Mouse (Mus musculus): Measurements from ENCODE around the gene Selenom.

Gene Selenom

DNA sequence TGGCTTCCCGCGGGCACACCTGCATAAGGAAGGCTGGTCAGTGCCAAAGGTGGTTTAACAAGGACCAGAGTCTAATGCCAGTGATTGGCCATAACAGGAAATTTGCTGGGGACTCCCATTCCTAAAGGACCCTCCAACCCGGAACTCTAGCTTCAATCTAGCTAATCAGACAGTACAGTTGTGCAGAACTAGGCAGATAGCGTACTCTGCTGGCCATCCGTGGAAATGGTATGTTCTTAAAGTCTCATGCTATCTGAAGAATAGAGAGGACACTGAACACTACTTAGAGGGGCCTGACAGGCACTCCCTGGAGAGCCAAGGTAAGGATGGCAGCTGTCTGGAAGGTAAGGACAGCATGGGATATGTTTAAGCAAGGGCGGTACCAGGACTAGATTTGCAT is 17.1 kb downstream of the Selenom start:
- DNase-seq = peak; percentile 72 to 75

DNA sequence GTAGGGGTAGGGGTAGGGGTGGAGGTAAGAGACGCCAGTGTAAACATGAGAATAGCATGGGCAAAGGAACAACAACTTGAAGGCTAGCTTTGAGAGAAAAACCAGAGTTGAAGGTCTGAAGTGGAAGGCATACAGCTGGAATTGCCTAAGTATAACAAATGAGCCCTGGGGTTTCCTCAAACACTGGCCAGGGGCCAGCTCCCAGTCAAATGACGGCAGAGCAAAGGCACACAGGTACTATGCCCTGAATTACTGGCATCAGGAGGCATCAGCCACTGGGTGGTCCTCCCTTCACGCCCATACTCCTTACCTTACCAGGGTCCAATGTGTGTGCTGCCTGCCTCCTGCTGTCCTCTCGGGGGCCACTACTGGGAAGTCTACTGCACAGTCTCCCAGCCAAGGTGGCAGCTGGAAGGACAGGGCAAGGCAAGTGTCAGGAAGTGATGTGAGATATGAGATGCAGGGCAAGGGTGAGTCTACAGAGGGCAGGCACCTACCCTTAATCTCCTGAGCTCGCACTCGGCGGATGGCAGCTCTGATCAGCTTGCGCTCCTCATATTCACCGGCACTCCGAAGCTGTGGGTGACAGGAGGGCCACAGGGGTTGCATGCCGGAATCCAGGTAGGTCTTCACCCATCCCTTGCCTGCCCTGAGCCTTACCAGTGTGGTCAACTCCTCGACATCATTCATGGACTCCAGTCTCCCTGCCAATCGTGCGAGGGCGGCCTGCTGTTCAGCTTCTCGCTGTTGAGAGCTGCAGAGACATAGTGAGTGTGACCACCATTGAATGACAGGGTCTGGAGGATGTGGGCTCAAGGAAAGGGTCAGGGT is 17.8 kb downstream of the Selenom start:
- no peak for DNase-seq

DNA sequence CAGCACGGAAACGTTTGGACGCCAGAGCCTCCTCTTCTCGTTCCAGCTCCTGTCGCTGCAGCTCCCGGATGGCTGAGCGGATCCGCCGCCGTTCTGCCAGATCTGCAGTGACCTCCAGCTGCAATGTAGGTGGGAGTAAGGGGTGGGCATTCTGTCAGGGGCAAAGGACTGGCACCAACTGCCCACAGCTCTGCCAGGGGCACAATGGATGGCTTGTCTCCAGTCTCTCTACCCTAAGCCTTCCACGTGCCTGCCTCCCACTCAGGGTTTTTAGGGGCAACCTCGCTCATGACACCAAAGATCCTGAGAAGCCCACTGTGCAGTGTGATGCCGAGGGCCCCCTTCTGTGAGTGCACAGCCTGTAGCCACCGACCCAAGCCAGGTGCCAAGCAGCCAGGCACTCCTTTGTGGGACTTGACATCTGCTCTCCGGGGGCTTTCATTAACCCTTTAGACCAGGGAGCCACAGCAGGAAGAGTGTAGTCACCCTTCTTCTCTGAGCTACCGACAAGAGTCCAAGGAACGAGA is 19.0 kb downstream of the Selenom start:
- peak in 1 of 2 experiments; percentile 34 for DNase-seq

DNA sequence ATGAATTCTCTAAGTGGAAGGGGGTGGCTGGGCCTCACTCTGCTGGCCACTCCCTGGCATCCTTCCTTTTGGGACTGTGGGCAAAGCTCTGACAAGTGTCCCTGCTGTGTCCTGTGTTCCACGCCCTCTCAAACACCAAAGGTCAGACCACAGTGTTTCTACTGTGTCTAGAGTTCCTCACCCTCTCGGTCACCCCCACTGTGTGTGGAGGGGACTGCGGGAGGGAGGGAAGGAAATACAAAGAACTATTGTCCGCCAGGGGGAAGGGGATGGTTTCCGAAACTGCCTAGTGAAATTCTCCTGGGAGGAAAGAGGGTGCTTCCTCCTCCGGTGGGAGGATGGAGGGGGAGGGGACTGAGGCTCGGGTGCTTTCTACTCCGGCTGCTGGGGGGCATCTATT is 20.5 kb downstream of the Selenom start:
- DNase-seq = no peak

DNA sequence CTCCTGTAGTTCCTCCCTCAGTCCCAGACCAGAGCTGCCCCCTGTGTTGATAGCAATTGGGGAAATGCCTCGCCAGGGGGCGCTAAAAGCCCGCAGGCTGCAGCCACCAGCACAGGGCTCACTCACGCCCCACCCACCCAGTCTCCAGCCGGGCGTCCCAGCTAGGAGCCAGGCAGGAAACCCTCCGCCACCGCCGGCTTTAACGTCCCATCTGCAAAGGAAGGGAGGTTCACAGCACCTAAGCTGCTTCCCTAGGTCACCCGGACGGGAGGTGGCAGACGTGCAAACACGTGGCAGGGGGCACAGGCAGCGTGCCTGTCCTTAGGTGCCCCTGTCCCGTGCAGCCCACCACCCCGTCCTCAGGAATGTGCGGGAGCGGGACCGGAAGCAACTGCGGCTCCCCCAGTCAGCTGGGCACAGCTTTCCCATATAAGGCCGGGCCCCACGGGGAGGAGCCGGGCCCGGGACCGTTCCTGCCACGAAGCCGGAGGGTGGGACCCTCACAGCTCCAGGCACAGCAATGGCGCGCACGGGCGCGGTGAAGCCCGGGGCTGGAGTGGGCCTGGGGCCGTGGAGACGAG is 21.0 kb downstream of the Selenom start:
- peak; percentile 97 to 99 for DNase-seq

DNA sequence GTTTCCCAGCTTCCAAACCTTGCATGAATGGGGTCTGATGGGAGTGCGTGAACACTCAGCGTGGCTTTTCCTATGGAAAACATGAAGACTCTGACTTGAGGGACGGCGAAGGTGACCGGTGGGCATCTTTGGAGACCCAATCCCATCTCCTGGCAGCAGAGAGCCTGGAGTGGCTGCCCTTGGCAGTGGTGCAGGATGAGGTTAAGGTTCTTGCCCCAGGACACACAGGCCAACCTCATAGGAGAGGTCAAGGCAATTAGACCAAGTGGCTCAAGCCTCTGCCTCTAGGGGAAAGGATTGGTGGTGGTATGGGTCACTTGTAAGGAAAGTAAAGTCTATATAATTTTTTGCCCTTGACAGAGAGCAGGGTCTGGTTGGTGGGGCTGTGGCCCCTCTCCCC is 21.6 kb downstream of the Selenom start:
- no peak for DNase-seq

DNA sequence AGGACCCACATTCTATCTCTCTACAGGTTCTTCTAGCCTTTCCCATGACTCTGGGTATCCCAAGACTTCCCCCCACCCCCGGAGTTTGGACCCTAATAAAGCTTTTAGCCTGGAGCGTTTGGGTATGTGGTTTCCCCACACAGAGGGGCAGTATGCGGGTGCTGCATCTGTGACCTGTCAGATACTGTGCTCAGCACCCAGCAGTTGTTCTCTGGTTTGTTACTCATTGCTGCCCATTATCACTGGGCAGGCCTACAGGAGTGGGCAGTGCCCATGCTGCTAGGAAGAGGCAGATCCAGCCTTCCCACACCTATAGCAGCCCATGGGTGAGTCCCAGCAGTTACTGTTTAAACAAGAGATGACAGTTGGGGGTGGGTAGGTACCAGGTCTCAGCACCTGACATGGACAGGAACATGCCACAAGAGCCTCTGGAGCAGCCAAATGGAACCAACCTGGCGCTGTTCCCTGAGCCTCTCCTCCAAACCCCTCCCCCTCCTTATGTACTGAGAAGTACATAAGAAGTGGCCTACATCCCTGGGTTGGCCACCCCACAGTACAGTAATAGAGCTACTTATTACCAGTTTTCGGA is 22.4 kb downstream of the Selenom start:
- peak in 1 of 2 experiments; percentile 36 for DNase-seq

DNA sequence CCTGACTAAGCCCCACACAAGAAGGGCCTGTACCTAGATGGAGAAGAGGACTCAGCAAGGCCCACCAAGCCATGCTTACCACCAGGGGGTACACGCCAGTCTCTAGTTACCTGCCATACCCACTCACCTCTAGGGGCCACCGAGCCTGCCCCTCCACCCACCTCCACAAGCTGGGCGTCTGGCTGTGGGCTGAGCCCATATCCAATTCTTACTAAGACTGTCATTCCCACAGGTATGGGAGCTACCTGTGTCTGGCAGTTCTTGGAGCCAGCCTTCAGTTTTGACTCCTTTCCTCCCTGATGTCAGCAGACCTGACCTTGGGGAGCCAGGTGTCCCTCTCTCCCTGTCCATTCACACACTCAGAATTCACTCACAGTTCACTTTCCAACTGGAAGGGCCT is 23.2 kb downstream of the Selenom start:
- DNase-seq = peak in 1 of 2 experiments; percentile 8

DNA sequence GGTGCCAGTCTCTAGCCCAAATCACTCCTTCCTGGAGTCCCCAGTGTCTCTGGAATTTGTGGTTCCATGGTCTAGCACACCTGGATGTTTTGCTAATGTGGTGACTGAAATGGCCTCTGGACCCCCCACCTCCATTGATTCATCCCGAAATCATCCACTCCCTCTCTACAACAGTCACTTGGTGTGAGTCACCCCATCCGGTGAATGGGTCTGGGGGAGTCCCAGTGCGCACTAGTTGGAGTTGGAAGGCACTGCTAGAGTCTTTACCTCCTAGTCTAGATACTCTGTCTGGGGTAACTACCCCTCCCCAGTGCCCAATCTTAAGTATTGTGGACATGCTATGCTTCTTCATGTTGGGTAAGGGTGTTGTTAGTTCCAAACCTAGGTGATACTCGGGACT is 23.9 kb downstream of the Selenom start:
- DNase-seq = no peak

DNA sequence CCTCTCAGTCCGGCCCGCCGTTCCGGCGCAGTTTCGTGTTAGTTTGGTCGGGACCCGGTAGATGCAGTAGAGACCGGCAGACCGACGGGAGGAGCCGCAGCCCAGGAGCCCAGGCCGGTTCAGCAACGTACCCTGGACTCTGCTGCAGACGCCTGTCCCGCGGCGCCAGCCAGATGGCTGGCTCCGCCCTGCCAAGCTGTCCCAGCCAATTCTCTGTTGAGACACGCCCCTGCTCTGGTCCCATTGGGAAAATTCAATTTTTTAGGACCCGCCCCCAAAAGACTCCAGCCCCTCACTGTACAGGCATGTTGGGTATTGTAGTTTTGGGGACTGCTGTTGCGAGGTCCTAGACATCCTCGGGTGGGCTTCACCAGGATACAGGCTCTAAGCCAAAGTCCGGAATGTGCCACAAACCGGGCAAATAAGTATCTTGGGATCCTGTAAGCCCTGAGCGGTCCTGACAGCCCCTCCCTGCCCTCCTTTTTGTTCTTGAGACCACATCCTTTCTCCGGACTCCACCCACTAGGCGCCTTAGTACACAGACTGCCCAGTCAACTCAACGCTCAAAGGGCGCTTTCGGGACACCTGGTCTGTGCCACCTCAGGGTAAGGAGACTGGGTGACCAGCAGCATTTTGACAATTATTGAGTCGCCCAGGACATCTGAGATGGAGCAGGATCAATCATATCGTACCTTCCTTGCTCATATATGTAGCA is 24.8 kb downstream of the Selenom start:
- peak; percentile 93 to 95 for DNase-seq

DNA sequence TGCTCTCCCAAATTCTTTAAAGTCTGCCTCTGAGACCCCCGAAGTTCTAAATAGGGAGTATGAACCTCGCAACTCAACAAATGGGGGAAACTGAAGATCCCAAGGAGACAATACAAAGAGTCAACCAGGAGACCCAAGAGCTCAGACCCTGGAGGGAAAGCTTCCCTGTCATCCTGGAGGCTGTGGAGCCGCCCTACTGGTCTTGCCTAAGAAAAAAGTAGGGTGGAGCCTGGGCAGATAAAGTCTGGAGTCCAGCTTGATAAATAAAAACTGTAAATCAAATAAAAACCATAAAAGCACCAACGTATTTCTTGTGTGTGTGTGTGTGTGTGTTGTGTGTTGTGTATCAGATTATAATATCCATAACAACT is 25.3 kb downstream of the Selenom start:
- peak in 1 of 2 experiments; percentile 18 for DNase-seq

DNA sequence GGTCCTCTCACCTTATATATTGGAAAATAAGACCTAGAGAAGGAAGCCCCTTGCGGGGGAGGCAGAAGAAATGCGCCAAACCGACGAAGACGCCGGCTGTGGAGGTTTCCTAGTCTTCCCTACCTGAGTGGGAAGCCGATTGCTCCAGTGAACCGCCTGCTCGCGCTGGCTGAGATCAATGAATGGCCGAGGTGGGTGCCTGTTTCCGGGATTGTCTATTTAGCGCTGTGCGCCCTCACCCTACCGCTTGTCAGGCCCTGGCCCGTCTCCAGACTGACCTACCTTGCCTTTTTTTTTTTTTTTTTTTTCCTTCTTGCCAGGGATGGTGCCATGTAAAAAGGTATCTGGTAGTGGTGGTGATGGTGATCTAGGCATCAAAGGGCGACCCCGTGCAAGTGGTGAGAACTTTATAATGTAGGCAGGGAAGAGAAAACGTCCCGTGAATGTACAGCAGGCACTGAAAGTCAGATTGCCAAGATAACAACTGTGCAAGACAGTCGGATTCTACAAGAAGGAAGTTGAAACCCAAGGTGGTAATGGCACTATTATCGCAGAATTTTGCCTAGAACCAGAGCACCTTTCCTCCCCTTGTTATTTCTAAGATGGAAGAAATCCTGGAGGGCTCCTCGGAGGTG is 26.1 kb downstream of the Selenom start, which contains the start of gene Smtn:
Gene Smtn, minus strand, starts transcription at position 162 of the 635 bp plus-strand sequence.
- peak in 1 of 2 experiments; percentile 12 for DNase-seq

DNA sequence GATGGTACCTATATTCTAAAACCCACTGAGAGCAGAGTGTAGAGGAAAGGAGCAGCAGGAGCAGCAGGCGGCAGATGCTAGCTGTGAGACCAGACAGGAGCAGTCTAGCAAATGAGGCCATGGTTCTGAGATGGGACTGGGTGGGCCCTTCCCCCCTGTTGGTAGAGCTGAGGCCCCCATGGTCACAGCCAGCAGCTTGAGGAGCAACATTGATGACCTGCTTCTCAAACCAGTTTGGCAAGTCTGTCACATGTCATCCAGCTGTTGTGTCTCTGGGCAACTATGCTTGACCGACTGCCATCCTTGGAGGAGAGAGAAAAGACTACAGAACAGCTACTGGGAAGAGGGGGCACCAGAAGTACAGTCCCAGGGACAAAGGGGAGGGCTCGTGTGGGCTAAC is 27.4 kb downstream of the Selenom start:
- DNase-seq = no peak

DNA sequence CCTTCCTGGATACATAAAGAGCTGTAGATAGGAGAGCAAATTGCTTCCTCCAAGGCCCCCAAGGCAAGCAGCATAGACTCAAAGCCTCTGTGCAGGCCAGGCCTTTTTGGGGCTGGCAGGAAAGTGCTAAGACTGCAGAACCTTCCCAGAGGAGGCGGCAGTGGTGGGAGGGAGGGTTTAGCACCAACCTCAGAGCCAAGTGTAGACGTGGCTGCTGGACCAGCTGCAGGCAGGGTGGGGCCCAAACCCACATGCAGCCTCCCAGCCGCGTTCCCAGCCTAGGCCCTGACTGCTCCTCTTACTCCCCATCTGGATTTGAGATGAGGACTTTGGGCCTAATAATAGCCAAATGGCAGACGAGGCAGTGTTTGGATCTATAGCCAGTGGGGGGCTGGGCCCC is 28.5 kb downstream of the Selenom start:
- DNase-seq = no peak

DNA sequence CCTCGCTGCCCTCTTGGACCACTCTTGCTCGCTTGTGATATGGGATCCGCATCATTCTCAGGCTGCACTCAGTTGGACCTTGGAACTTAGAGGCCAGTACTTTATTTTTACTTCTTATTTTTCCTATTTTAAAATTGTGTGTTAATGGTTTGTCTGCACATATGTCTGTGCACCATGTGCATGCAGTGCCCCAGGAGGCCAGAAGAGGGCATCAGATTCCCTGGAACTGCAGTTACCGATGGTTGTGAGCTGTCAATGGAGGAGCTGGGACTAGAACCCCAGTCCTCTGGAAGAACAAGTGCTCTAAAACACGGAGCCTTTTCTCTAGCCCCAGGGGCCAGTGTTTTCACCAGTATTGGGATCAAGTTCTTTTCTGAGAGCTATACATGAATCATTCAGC is 29.9 kb downstream of the Selenom start:
- DNase-seq = peak in 1 of 2 experiments; percentile 11

DNA sequence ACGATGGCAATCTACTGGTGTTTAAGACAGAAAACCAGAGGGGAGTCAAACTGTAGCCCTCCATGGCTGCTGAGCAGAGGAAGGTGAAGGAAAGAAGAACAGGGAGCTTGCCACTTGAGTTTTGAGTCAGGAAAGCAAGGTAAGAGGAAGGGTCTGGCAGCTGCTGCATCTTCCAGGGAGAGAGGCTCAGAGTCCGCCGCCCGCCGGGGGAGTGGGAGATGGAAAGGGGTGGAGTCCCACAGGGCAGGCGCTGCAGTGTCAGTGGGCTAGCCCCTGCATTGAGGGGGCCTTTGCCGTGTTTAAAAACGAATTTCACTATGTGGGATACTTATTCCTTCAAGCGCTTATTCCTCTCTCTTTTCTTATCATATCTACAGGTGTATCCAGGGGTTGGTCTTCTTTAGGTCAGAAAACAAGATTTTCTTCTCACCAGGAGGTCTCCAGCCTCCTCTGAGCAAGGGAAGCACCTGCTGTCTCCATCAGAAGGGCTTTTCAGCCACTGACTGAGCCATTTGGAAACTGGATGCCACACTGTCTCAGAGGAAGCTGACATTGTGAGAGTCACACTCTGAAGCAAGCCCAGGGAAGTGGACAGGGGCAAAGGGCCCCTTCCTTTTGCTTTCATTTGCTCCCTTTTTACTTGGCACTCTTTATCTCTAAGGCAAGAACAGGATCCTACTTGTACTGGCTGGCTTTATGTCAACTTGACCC is 31.2 kb downstream of the Selenom start:
- DNase-seq = no peak

DNA sequence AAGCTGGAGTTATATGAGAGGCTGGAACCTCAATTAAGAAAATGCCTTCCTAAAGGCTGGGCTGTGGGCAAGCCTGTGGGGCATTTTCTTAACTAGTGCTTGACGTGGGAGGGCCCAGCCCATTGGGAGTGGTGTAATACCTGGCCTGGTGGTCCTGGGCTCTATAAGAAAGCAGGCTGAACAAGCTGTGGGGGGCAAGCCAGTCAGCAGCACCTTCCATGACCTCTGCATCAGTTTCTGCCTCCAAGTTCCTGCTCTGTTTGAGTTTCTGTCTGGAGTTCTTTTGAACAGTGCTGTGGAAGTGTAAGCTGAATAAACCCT is 31.7 kb downstream of the Selenom start:
- no peak for DNase-seq

DNA sequence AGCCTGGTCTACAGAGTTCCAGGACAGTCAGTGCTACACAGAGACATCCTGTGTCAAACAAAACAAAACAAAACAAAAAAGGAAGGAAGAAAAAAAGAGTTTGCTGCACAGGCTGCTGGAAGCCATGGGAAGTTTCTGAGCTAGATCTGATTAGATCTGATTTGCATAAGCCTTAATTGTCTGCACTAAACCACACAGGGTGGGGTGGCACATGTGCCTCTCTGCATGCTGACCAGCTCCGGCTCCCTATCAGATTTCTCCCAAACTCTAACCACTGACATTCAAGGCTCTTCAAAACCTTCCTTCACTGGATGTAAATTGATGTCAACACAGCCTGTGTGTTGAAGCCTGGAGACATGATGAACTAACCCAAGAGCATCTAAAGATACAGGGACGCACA is 32.6 kb downstream of the Selenom start:
- no peak for DNase-seq

DNA sequence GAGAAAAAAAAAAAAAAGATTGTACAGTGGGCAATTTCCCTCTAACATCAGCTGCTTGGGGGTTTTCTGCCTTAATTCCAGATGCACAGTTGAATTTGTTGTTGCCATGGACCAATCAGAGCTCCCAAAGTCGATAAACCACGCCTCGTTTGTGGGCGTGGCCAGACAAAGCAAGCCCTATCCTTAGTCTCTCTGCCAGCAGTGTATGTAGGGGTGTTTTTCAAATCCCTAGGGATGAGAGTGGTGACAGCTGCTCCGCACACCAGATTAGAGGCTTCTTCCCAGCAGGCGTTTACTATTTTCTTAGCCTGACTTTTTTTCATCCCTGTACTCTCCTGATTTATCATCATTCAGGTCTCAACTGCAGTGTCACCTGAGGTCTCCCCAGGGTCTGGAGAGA is 33.5 kb downstream of the Selenom start:
- no peak for DNase-seq

DNA sequence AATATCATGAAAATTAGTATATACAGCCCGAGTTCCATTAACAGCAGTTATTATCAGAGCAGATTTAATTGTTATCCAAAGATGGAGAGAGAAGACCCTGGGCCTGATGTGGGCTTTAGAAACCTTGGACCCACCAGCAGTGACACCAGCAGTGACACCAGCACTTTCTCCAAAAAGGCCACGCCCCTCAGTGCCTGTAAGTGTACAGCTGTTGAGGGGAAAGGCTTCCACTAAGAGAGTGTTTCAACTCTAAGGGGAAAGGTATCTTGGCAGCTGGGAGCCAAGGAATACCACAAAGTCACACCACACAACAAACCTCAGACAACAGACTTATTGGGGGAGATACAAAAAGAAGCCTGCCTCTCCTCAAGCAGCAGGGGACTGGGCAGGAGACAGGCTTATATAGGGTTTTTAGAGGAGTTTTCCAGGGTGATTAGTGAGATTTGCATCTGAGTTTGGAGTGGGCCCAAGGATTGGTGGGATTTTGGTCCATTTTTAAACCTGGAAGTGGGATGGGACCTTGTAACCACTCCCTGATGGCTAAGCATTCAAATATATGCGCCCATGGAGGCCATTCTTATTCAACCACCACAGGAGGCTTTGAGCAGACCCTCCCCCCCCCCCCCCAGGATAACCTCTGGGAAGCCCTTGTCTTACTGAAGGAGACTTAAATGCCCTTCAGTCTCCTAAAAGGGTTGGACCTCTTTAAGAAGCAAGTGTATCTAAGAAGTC is 34.2 kb downstream of the Selenom start:
- no peak for DNase-seq

DNA sequence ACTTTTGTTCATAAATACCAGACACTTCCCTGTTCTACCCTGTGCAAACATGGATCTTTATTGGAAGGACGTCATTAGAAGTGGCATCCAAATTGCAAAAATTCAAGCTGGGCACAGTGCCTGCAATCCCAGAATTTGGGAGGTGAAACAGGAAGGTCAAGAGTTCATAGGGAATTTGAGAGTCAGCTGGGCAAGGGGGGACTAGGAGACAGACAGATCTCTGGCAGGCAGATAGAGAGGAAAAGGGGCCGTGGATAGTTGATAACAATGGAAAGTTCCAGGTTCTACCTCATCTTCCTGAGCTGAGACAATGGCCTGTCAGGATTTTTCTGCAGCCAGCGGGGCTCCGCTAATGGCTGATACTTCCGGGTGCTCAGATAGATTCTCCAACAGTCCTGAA is 35.3 kb downstream of the Selenom start:
- no peak for DNase-seq
